ENCODE assay signal across 17 mouse cellular contexts in the genomic region with DNA sequence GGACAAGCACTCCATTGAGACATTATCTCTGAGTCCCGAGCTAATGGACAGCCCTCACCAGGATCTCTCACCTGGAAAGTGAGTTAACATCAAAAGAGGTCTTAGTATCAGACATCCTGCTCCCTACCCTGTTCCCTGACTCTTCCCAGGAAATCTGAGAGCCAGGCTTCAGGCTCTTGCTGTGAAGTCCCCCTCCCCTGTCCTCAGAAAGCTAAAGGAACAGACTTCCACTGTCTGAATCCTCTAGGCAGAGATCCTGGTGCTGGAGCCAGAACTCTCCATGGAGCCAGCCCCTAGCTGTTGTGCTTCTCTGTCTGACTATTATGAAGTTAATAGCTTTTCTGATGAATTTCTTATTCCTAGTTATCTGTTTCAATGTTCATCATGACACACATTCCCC.
DNase-seq lines count a peak whose midpoint lies in the region; ATAC-seq and TF ChIP-seq lines count a peak whose summit lies in the region.
"Had no signal": no experiment of that assay in that cellular context is flagged by ENCODE, and none has a peak within 500 bp of the region (broad histone marks: within the 10 kb centered on the region; RNA-seq: fewer than 3 reads in every experiment).

No protein-coding gene starts in this region.

- TF ChIP-seq CTCF in lung, adult 2 months (IDR thresholded peaks at IDR 0.05; ENCODE audit: insufficient read depth, low read length), result no peak

- no peak overlapping the region for H3K27ac ChIP-seq in embryonic facial prominence, embryonic 14.5 days (replicated peaks; ENCODE audit: low read depth, low read length)
- no peak overlapping the region for H3K27ac ChIP-seq in embryonic facial prominence, embryonic 10.5 days (replicated peaks)
- H3K27ac ChIP-seq in lung, embryonic 15.5 days, result no peak overlapping the region
- peak overlapping the region; percentile 63 for H3K27ac ChIP-seq in midbrain, embryonic 10.5 days (replicated peaks)
- H3K27ac ChIP-seq in kidney, embryonic 14.5 days (ENCODE audit: low read depth, low read length), result no peak overlapping the region
- H3K27ac ChIP-seq in heart, embryonic 12.5 days (ENCODE audit: poor library complexity, severe bottlenecking), result no peak overlapping the region
- H3K27ac ChIP-seq: macrophage; stomach, postnatal 0 days had no signal

- H3K27me3 ChIP-seq in embryonic facial prominence, embryonic 14.5 days (replicated peaks; ENCODE audit: control insufficient read depth, insufficient read depth, low read length), result no peaks in the 10 kb centered on the region
- no peaks in the 10 kb centered on the region for H3K27me3 ChIP-seq in embryonic facial prominence, embryonic 10.5 days (replicated peaks; ENCODE audit: low read depth, poor library complexity, severe bottlenecking)
- no peaks in the 10 kb centered on the region for H3K27me3 ChIP-seq in lung, embryonic 15.5 days
- no peaks in the 10 kb centered on the region for H3K27me3 ChIP-seq in midbrain, embryonic 10.5 days (ENCODE audit: low read depth, poor library complexity, severe bottlenecking)
- H3K27me3 ChIP-seq in kidney, embryonic 14.5 days (ENCODE audit: control insufficient read depth, insufficient read depth, low read length), result no peaks in the 10 kb centered on the region
- no peaks in the 10 kb centered on the region for H3K27me3 ChIP-seq in heart, embryonic 12.5 days (replicated peaks)

- H3K4me3 ChIP-seq in embryonic facial prominence, embryonic 14.5 days (ENCODE audit: low read depth, low read length), result no peak overlapping the region
- no peak overlapping the region for H3K4me3 ChIP-seq in embryonic facial prominence, embryonic 10.5 days
- no peak overlapping the region for H3K4me3 ChIP-seq in lung, embryonic 15.5 days
- no peak overlapping the region for H3K4me3 ChIP-seq in lung, adult 2 months (replicated peaks; ENCODE audit: extremely low read depth, low read depth, low read length)
- H3K4me3 ChIP-seq in midbrain, embryonic 10.5 days, result no peak overlapping the region
- no peak overlapping the region for H3K4me3 ChIP-seq in kidney, embryonic 14.5 days (ENCODE audit: low read length)
- no peak overlapping the region for H3K4me3 ChIP-seq in heart, embryonic 12.5 days

- no peak for ATAC-seq in embryonic facial prominence, embryonic 14.5 days (ENCODE audit: low read depth)
- ATAC-seq in lung, embryonic 15.5 days (ENCODE audit: borderline replicate concordance, extremely low read depth, low FRiP score, low TSS enrichment), result no peak
- no peak for ATAC-seq in kidney, embryonic 14.5 days (ENCODE audit: low FRiP score, low TSS enrichment)
- no peak for ATAC-seq in heart, embryonic 12.5 days (ENCODE audit: insufficient number of reproducible peaks, low FRiP score)

- H3K9me3 ChIP-seq in embryonic facial prominence, embryonic 14.5 days (ENCODE audit: control insufficient read depth, low read length), result no peaks in the 10 kb centered on the region
- no peaks in the 10 kb centered on the region for H3K9me3 ChIP-seq in embryonic facial prominence, embryonic 10.5 days
- H3K9me3 ChIP-seq in lung, embryonic 15.5 days, result no peaks in the 10 kb centered on the region
- no peaks in the 10 kb centered on the region for H3K9me3 ChIP-seq in midbrain, embryonic 10.5 days (replicated peaks)
- no peaks in the 10 kb centered on the region for H3K9me3 ChIP-seq in kidney, embryonic 14.5 days (ENCODE audit: control insufficient read depth, low read length)
- H3K9me3 ChIP-seq in heart, embryonic 12.5 days (replicated peaks), result no peaks in the 10 kb centered on the region

- peak; percentile 38 for DNase-seq in embryonic facial prominence, embryonic 14.5 days (ENCODE audit: low spot score)
- no peak for DNase-seq in embryonic facial prominence, embryonic 10.5 days (ENCODE audit: low spot score)
- no peak for DNase-seq in lung, adult 2 months
- no peak for DNase-seq in midbrain, embryonic 10.5 days (ENCODE audit: low spot score)
- DNase-seq in ovary, adult 18-20 months (ENCODE audit: low spot score), result no peak
- DNase-seq: adrenal gland, postnatal 14 days; cerebellum, postnatal 14 days; heart, adult 18-20 months; heart, postnatal 10 days; kidney, adult 9 months; right cerebral cortex, adult 18-20 months; thymus, postnatal 14 days had no signal

- no peaks in the 10 kb centered on the region for H3K36me3 ChIP-seq in embryonic facial prominence, embryonic 14.5 days (ENCODE audit: control insufficient read depth, insufficient read depth, low read length)
- H3K36me3 ChIP-seq in embryonic facial prominence, embryonic 10.5 days (replicated peaks), result no peaks in the 10 kb centered on the region
- H3K36me3 ChIP-seq in lung, embryonic 15.5 days, result no peaks in the 10 kb centered on the region
- H3K36me3 ChIP-seq in midbrain, embryonic 10.5 days, result peaks cover 26% of the 10 kb centered on the region
- H3K36me3 ChIP-seq in kidney, embryonic 14.5 days (ENCODE audit: control insufficient read depth, insufficient read depth, low read length), result no peaks in the 10 kb centered on the region
- no peaks in the 10 kb centered on the region for H3K36me3 ChIP-seq in heart, embryonic 12.5 days

- H3K9ac ChIP-seq in embryonic facial prominence, embryonic 14.5 days (ENCODE audit: low read depth, low read length), result no peak overlapping the region
- H3K9ac ChIP-seq in lung, embryonic 15.5 days, result 0 out of 2 replicates have a peak overlapping the region, but pooled peaks have one; percentile 1
- no peak overlapping the region for H3K9ac ChIP-seq in kidney, embryonic 14.5 days (ENCODE audit: low read depth, low read length)
- no peak overlapping the region for H3K9ac ChIP-seq in heart, embryonic 12.5 days

- no peak overlapping the region for H3K4me2 ChIP-seq in embryonic facial prominence, embryonic 14.5 days (ENCODE audit: low read depth, low read length)
- no peak overlapping the region for H3K4me2 ChIP-seq in lung, embryonic 15.5 days
- no peak overlapping the region for H3K4me2 ChIP-seq in kidney, embryonic 14.5 days (replicated peaks; ENCODE audit: low read depth, low read length)
- H3K4me2 ChIP-seq in heart, embryonic 12.5 days, result no peak overlapping the region

- peaks cover 2% of the 10 kb centered on the region; the same call in 1 of the 2 replicates for H3K4me1 ChIP-seq in embryonic facial prominence, embryonic 14.5 days (ENCODE audit: control insufficient read depth, insufficient read depth, low read length)
- peaks cover 30% of the 10 kb centered on the region for H3K4me1 ChIP-seq in embryonic facial prominence, embryonic 10.5 days
- peaks cover 30% of the 10 kb centered on the region for H3K4me1 ChIP-seq in lung, embryonic 15.5 days
- peaks cover 7% of the 10 kb centered on the region for H3K4me1 ChIP-seq in lung, adult 2 months (ENCODE audit: control insufficient read depth, insufficient read depth, low read length)
- H3K4me1 ChIP-seq in midbrain, embryonic 10.5 days, result peaks cover 45% of the 10 kb centered on the region
- no peaks in the 10 kb centered on the region for H3K4me1 ChIP-seq in kidney, embryonic 14.5 days (ENCODE audit: control insufficient read depth, insufficient read depth, low read length)
- H3K4me1 ChIP-seq in heart, embryonic 12.5 days (replicated peaks), result peaks cover 5% of the 10 kb centered on the region

- 0% methylated on average over 1 of the region's 1 CpGs for WGBS in embryonic facial prominence, embryonic 14.5 days
- 0% methylated on average over 1 of the region's 1 CpGs for WGBS in embryonic facial prominence, embryonic 10.5 days
- 11% methylated on average over 1 of the region's 1 CpGs for WGBS in lung, embryonic 15.5 days
- 16% methylated on average over 1 of the region's 1 CpGs for WGBS in lung, adult 2 months
- WGBS in midbrain, embryonic 10.5 days, result 5% methylated on average over 1 of the region's 1 CpGs
- 0% methylated on average over 1 of the region's 1 CpGs for WGBS in kidney, embryonic 14.5 days
- 4% methylated on average over 1 of the region's 1 CpGs for WGBS in heart, embryonic 12.5 days

- TF ChIP-seq POLR2A in lung, adult 2 months (IDR thresholded peaks at IDR 0.05; ENCODE audit: borderline replicate concordance, extremely low read depth, low read depth, low read length), result no peak
